Mouse (Mus musculus) embryonic facial prominence, embryonic 11.5 days (tissue): ENCODE results near the gene Fgfr2. TPM values are rescaled to one million over a fixed set of nuclear protein-coding genes. Genes with fewer than 3 reads are reported as not detected.
A peak's percentile ranks its signal among the peaks of the same experiment; 100 is the strongest.

Experiments used
- ATAC-seq: fragments of 200-750 bp; cut with Nextera tagmentation; replicated peaks from 2 replicates; pipeline ENCODE4 v1.8.0; 2017; ENCODE audit warnings: low read depth; ENCODE audit not compliant: insufficient number of reproducible peaks, low FRiP score, low TSS enrichment
- DNase-seq: peaks from one replicate; pipeline ENCODE4 v3.0.0-alpha.2; 2015; ENCODE audit warnings: low spot score
- H3K27ac ChIP-seq: fragments of 300-500 bp; sonication (generic); replicated peaks from 2 replicates; pipeline ENCODE4 v1.5.1; 2014; ENCODE audit warnings: mild to moderate bottlenecking, low read depth, low read length, control low read depth
- H3K27me3 ChIP-seq: fragments of 300-500 bp; sonication (generic); 2 replicates; pipeline ENCODE4 v1.6.1; 2014; ENCODE audit warnings: mild to moderate bottlenecking, low read length, moderate library complexity, mixed read lengths; ENCODE audit not compliant: control insufficient read depth, insufficient read depth
- H3K36me3 ChIP-seq: fragments of 300-500 bp; sonication (generic); replicated peaks from 2 replicates; pipeline ENCODE4 v1.6.1; 2014; ENCODE audit warnings: low read depth, mild to moderate bottlenecking, low read length, moderate library complexity, mixed read lengths; ENCODE audit not compliant: control insufficient read depth, insufficient read depth
- H3K4me1 ChIP-seq: fragments of 300-500 bp; sonication (generic); 2 replicates; pipeline ENCODE4 v1.6.1; 2014; ENCODE audit warnings: low read length, mixed read lengths; ENCODE audit not compliant: control insufficient read depth, insufficient read depth
- H3K4me2 ChIP-seq: fragments of 300-500 bp; sonication (generic); 2 replicates; pipeline ENCODE4 v1.6.1; 2014; ENCODE audit warnings: low read depth, mild to moderate bottlenecking, control low read depth, low read length, moderate library complexity
- H3K4me3 ChIP-seq: fragments of 300-500 bp; sonication (generic); 2 replicates; pipeline ENCODE4 v1.5.1; 2014; ENCODE audit warnings: low read depth, low read length, control low read depth
- H3K9ac ChIP-seq: fragments of 300-500 bp; sonication (generic); replicated peaks from 2 replicates; pipeline ENCODE4 v1.6.1; 2014; ENCODE audit warnings: mild to moderate bottlenecking, control low read depth, low read length
- H3K9me3 ChIP-seq: fragments of 300-500 bp; sonication (generic); replicated peaks from 2 replicates; pipeline ENCODE4 v1.6.1; 2016; ENCODE audit warnings: mild to moderate bottlenecking, low read length, inconsistent platforms, mixed read lengths; ENCODE audit not compliant: control insufficient read depth
- WGBS: fragments of 180-500 bp; shearing (Covaris S2); extraction: QIAGEN DNeasy Blood & Tissue Kit; methylation state at CpG from one replicate; pipeline ENCODE4 v1.1.7; 2014; 5-methylcytosine and 5-hydroxymethylcytosine counted together
- polyA plus RNA-seq: library from polyadenylated mRNA; unstranded; fragments of >200 nt; fragmentation: Nextera tagmentation; extraction: Ambion mirVana; gene quantifications from 2 replicates; pipeline ENCODE4 v1.2.1, GENCODE M21; 2014

The Fgfr2 gene
- polyA plus RNA-seq, 1 experiment from 2014 or later: 75.6 TPM

DNA sequence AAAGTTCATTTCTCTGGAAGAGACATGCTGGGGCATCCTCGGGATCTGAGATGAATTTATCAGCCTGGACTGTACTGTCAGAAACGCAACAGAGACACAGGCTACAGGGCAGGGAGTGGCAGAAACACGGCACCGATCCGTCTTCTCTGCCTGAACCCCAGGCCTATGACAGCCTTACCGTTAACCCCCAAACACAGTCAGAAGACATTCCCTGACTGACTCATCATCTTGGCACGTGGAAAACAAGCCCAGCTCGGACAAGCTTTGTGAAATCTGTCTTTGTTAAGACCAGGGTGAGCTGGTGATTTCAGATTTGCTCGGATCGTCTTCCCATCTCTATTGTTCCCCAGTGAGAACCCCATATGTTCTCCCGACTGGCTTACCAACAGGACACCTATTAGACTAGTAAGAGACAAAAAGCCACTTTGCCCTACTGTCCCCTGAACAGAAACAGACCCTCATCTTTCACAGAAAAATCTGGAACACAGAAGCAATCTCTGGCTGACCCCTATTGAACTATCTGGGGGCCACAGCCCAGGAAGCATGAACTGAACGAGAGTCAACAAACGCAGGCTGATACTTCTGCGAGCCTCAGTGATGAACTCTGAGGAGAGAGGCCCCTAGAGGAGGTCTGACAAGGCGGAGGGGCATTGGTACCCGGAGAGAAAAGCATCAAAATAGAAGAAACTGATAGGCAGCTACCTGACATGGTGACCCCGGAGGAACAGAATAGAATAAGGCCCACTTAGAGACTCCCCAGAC is 750.2 kb downstream of the Fgfr2 start:
- ATAC-seq: peak; percentile 24
- Histone ChIP-seq H3K9me3 (no peaks in the 10 kb centered on the region), H3K27ac (no peak overlapping the region), H3K4me3 (no peak overlapping the region), H3K27me3 (no peaks in the 10 kb centered on the region), H3K9ac (no peak overlapping the region), H3K4me2 (no peak overlapping the region), H3K36me3 (no peaks in the 10 kb centered on the region), H3K4me1 (no peaks in the 10 kb centered on the region; the same call in 1 of the 2 replicates)
- WGBS: 46% methylated on average over 17 of the region's 17 CpGs
- DNase-seq: no peak

DNA sequence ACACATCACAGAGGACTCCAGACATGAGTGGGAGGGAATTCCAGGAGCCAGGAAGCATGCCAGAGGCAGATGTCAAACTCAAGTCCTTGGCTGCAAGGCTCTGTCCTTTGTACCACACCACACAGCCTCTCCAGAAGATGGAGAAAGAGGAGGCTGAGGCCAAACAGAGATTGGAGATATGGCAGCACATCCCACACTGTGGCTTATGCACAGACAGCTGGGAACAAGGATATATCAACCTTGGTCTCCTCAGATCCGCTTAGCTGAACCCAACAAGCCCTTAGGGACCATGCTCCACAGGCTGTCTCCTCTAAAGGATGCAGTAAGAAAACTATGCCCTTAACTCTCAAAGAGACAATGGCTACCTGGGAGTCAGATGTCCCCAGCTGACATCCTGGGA is 751.3 kb downstream of the Fgfr2 start:
- Histone ChIP-seq H3K4me2 (no peak overlapping the region), H3K9ac (no peak overlapping the region), H3K36me3 (no peaks in the 10 kb centered on the region), H3K27me3 (no peaks in the 10 kb centered on the region), H3K27ac (no peak overlapping the region), H3K9me3 (no peaks in the 10 kb centered on the region), H3K4me3 (no peak overlapping the region), H3K4me1 (no peaks in the 10 kb centered on the region; the same call in 1 of the 2 replicates)
- DNase-seq (no peak), ATAC-seq (no peak)
- 79% methylated on average over 1 of the region's 1 CpGs for WGBS

DNA sequence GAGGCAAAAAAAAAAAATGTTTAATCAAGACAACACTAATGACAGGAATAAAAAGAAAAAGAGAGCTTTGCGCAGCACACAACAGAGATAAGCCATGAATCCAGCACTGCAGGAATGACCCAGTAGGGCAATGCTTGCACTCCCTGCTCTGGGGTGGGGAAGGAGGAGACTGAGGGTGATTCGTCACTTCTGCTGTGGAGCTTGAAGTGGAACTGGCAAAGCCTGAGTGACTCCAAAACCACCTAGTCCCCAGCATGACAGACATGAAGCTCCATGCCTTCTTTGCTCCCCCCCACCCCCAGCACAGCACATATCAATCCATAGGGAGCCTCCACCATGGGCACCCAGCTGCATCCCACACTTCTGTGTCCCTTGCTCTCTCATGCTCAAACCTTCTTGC is 753.4 kb downstream of the Fgfr2 start:
- Histone ChIP-seq H3K4me1 (no peaks in the 10 kb centered on the region; the same call in 1 of the 2 replicates), H3K36me3 (no peaks in the 10 kb centered on the region), H3K27ac (no peak overlapping the region), H3K27me3 (no peaks in the 10 kb centered on the region), H3K9ac (no peak overlapping the region), H3K9me3 (no peaks in the 10 kb centered on the region), H3K4me2 (no peak overlapping the region), H3K4me3 (no peak overlapping the region)
- 79% methylated on average over 2 of the region's 2 CpGs for WGBS
- ATAC-seq (no peak), DNase-seq (no peak)

DNA sequence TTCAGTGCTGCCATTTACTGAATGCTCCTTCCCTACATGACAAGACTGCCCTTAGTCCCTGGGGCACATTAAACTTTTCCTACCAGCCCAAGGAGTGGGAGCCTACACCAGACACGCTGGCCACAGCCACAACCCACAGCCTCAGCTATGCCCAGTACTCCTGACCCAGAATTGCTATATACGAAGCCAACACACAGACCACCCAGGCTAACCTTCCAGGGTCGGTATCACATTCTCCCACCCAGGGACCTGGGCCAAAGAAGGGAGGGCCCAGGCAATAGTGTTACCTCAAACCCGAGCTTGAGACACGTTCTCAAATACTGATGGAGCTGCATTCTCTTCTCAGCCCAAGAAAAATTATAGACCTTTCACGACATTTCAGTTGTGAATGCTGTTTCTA is 754.3 kb downstream of the Fgfr2 start:
- no peak overlapping the region for H3K4me3 ChIP-seq
- no peaks in the 10 kb centered on the region for H3K9me3 ChIP-seq
- no peaks in the 10 kb centered on the region for H3K27me3 ChIP-seq
- no peak overlapping the region for H3K4me2 ChIP-seq
- no peak overlapping the region for H3K9ac ChIP-seq
- H3K36me3 ChIP-seq: no peaks in the 10 kb centered on the region
- no peak overlapping the region for H3K27ac ChIP-seq
- ATAC-seq (no peak), DNase-seq (no peak)
- no peaks in the 10 kb centered on the region; the same call in 1 of the 2 replicates for H3K4me1 ChIP-seq
- WGBS: 83% methylated on average over 6 of the region's 6 CpGs

DNA sequence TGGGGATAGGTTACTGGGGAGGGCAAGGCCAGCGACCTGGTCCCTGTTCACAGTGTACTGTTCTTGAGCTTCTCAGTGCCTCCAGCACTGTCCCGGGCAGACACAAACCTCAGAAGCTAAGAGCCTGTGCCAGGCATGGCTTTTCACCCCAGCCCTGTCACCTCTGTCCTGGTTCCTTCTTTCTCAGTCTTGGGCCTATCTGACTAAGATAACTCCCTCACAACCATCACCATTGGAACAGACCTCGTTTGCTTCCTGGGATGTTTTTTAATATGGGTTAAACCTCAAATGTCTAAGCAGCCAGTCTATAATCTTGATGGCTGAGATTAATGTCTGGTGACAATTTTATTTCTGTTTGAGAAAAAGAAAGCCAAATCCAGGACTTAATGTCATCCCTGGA is 755.8 kb downstream of the Fgfr2 start:
- no peak overlapping the region for H3K4me2 ChIP-seq
- no peak overlapping the region for H3K9ac ChIP-seq
- H3K4me1 ChIP-seq: no peaks in the 10 kb centered on the region
- no peaks in the 10 kb centered on the region for H3K27me3 ChIP-seq
- no peak for ATAC-seq
- H3K4me3 ChIP-seq: no peak overlapping the region
- H3K27ac ChIP-seq: no peak overlapping the region
- no peaks in the 10 kb centered on the region for H3K9me3 ChIP-seq
- H3K36me3 ChIP-seq: no peaks in the 10 kb centered on the region
- no peak for DNase-seq
- 66% methylated on average over 3 of the region's 3 CpGs for WGBS

DNA sequence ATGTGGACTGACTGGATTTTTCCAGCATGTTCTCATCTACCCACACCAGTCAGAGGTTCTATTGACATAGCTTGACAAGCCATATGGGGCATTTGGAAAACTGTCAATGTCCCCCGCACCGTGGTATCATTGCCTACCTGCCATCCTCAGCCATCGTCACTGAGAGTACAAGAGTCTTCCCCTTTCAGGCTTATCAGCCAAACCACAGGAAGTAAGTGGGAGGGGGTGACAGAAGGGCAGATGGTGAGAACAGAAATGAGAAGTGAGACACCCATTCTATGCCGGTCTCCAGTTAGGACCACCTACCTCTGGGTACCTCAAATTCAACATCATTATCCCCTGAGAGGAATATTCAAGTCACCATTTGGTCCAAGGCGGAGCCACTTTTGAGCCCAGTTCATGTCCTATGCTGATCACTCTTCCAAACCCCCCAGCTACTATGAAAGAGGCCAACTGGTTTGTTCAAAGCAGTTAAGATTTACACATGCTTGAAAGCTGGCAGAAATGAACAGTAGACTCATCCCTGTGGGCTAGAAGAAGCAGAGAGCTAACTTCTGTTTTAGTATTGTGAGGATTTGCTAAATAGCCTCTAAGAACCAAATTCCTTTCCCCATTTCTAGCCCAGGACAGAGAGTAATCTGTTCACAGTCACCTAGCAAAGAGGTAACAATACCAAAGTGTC is 757.3 kb downstream of the Fgfr2 start:
- ATAC-seq (no peak), DNase-seq (no peak)

DNA sequence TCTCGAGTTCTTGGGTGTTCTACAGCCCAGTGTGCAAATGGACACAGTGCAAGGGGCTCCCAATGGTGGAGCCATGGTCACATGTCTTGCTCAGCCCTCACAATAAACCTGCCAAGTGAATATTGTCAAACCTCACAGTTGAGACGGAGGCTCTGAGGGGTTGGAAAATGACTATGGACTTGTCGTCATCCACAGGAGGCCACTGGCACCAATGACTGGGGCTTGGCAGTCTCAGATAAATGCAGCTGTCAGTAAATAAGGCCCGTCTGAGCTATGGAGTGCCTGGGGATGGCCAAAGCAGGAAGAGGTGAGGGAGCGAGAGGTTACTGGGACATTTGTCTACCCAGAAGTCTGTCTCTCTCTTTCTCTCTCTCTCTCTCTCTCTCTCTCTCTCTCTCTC is 758.0 kb downstream of the Fgfr2 start:
- H3K4me1 ChIP-seq: no peaks in the 10 kb centered on the region
- ATAC-seq (no peak), DNase-seq (no peak)
- no peak overlapping the region for H3K4me2 ChIP-seq
- H3K9ac ChIP-seq: no peak overlapping the region
- no peak overlapping the region for H3K4me3 ChIP-seq
- H3K9me3 ChIP-seq: no peaks in the 10 kb centered on the region
- H3K27me3 ChIP-seq: no peaks in the 10 kb centered on the region
- H3K36me3 ChIP-seq: no peaks in the 10 kb centered on the region
- 74% methylated on average over 5 of the region's 5 CpGs for WGBS
- H3K27ac ChIP-seq: no peak overlapping the region

More for the DNA sequence above, 757.3 kb downstream of the Fgfr2 start:
- H3K4me1 ChIP-seq: no peaks in the 10 kb centered on the region
- H3K9ac ChIP-seq: no peak overlapping the region
- no peak overlapping the region for H3K4me3 ChIP-seq
- H3K9me3 ChIP-seq: no peaks in the 10 kb centered on the region
- 93% methylated on average over 5 of the region's 5 CpGs for WGBS
- no peaks in the 10 kb centered on the region for H3K36me3 ChIP-seq
- H3K27ac ChIP-seq: no peak overlapping the region
- H3K27me3 ChIP-seq: no peaks in the 10 kb centered on the region
- no peak overlapping the region for H3K4me2 ChIP-seq

DNA sequence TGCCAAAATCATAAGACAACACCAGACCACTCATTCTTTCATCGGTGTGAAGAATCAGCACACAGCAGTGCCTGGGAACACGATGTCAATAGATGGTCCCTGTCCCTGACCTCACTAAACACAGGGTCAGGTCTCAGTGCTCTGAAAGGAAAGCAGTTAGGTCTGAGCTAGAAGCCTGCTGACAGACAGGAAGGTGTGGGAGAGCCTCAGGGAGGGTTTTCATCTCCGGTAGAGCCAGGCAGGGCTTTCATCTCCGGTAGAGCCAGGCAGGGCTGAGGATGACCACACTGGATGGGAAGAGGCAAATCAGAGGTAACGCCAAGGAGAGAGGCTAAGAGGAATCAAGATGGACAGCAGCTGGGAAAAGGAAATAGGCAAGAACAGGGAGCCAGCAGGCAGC is 758.6 kb downstream of the Fgfr2 start:
- no peak overlapping the region for H3K27ac ChIP-seq
- H3K4me2 ChIP-seq: no peak overlapping the region
- no peak for ATAC-seq
- no peaks in the 10 kb centered on the region for H3K9me3 ChIP-seq
- WGBS: 30% methylated on average over 5 of the region's 5 CpGs
- no peak for DNase-seq
- H3K9ac ChIP-seq: no peak overlapping the region
- H3K4me3 ChIP-seq: no peak overlapping the region
- no peaks in the 10 kb centered on the region for H3K27me3 ChIP-seq
- H3K4me1 ChIP-seq: no peaks in the 10 kb centered on the region
- H3K36me3 ChIP-seq: no peaks in the 10 kb centered on the region
